Mouse (Mus musculus) MEL (cell line): ENCODE data around the gene Mylpf. TPM values are rescaled to one million over a fixed set of nuclear protein-coding genes. Genes with fewer than 3 reads are reported as not detected.

Experiments used
- BHLHE40 ChIP-seq: IDR thresholded peaks from 2 replicates; pipeline ENCODE4 v1.6.1; 2012; ENCODE audit warnings: low read depth, mild to moderate bottlenecking, inconsistent platforms, low read length, improper control_type of control experiment, borderline replicate concordance
- CHD1 ChIP-seq: IDR thresholded peaks from 2 replicates; pipeline ENCODE4 v1.6.1; 2012; ENCODE audit warnings: low read depth, mild to moderate bottlenecking, inconsistent platforms, low read length, improper control_type of control experiment
- CHD2 ChIP-seq: IDR thresholded peaks from 2 replicates; pipeline ENCODE4 v1.6.1; 2011; ENCODE audit warnings: low read length, improper control_type of control experiment
- CTCF ChIP-seq, 3 experiments: IDR thresholded peaks in 2 of 3; conservative IDR thresholded peaks in 1 of 3; 2 replicates each; pipeline ENCODE4 v1.5.1; 2011 to 2012; ENCODE audit warnings: low read length in 3 of 3, low read depth in 2 of 3, mild to moderate bottlenecking in 2 of 3, improper control_type of control experiment in 1 of 3, inconsistent platforms in 1 of 3, mixed read lengths in 1 of 3, moderate library complexity in 1 of 3; ENCODE audit not compliant: control insufficient read depth in 1 of 3, insufficient read depth in 1 of 3, poor library complexity in 1 of 3, severe bottlenecking in 1 of 3
- ELF1 ChIP-seq: IDR thresholded peaks from 2 replicates; pipeline ENCODE4 v1.6.1; 2014; ENCODE audit warnings: low read depth, mild to moderate bottlenecking, inconsistent platforms, low read length, improper control_type of control experiment, moderate library complexity
- GABPA ChIP-seq: IDR thresholded peaks from 2 replicates; pipeline ENCODE4 v1.6.1; 2012; ENCODE audit warnings: low read depth, mild to moderate bottlenecking, inconsistent platforms, low read length, improper control_type of control experiment, moderate library complexity
- GATA1 ChIP-seq: IDR thresholded peaks from 2 replicates; pipeline ENCODE4 v1.6.1; 2011; ENCODE audit warnings: low read depth, low read length, improper control_type of control experiment
- HCFC1 ChIP-seq: IDR thresholded peaks from 2 replicates; pipeline ENCODE4 v1.6.1; 2012; ENCODE audit warnings: low read depth, mild to moderate bottlenecking, inconsistent platforms, low read length, improper control_type of control experiment, moderate library complexity
- KAT2A ChIP-seq: conservative IDR thresholded peaks from 2 replicates; pipeline ENCODE4 v1.6.1; 2012; ENCODE audit warnings: low read depth, low read length, improper control_type of control experiment, inconsistent platforms
- MAFK ChIP-seq: IDR thresholded peaks from 2 replicates; pipeline ENCODE4 v1.6.1; 2011; ENCODE audit warnings: low read depth, mild to moderate bottlenecking, low read length, improper control_type of control experiment, borderline replicate concordance
- MEF2A ChIP-seq: IDR thresholded peaks from 2 replicates; pipeline ENCODE4 v1.6.1; 2014; ENCODE audit warnings: low read depth, mild to moderate bottlenecking, inconsistent platforms, low read length, improper control_type of control experiment; ENCODE audit not compliant: poor library complexity, insufficient replicate concordance, severe bottlenecking; ENCODE audit errors: extremely low read depth
- MXI1 ChIP-seq: IDR thresholded peaks from 2 replicates; pipeline ENCODE4 v1.6.1; 2011; ENCODE audit warnings: mild to moderate bottlenecking, low read depth, low read length, improper control_type of control experiment
- MYB ChIP-seq: IDR thresholded peaks from 2 replicates; pipeline ENCODE4 v1.6.1; 2011; ENCODE audit warnings: mild to moderate bottlenecking, low read depth, low read length, improper control_type of control experiment
- POLR2A ChIP-seq, 2 experiments: IDR thresholded peaks; 2 replicates each; pipeline ENCODE4 v1.6.1; 2011 to 2012; ENCODE audit warnings: low read length in 2 of 2, mild to moderate bottlenecking in 2 of 2, control low read depth in 1 of 2, improper control_type of control experiment in 1 of 2, low read depth in 1 of 2, moderate library complexity in 1 of 2; ENCODE audit not compliant: control insufficient read depth in 1 of 2, insufficient read depth in 1 of 2, poor library complexity in 1 of 2
- POLR2AphosphoS2 ChIP-seq: IDR thresholded peaks from 2 replicates; pipeline ENCODE4 v1.6.1; 2011; ENCODE audit warnings: low read length, improper control_type of control experiment
- POLR2AphosphoS5 ChIP-seq: IDR thresholded peaks from 2 replicates; pipeline ENCODE4 v1.6.1; 2012; ENCODE audit warnings: low read depth, borderline replicate concordance, mild to moderate bottlenecking, inconsistent platforms, low read length, moderate library complexity, mixed read lengths
- SIN3A ChIP-seq: IDR thresholded peaks from 2 replicates; pipeline ENCODE4 v1.6.1; 2012; ENCODE audit warnings: low read length, improper control_type of control experiment, inconsistent platforms
- SMC3 ChIP-seq: IDR thresholded peaks from 2 replicates; pipeline ENCODE4 v1.6.1; 2011; ENCODE audit warnings: low read depth, low read length, improper control_type of control experiment
- TAL1 ChIP-seq: IDR thresholded peaks from 2 replicates; pipeline ENCODE4 v1.6.1; 2012; ENCODE audit warnings: mild to moderate bottlenecking, inconsistent platforms, low read length, moderate library complexity, mixed read lengths
- TBP ChIP-seq: IDR thresholded peaks from 2 replicates; pipeline ENCODE4 v1.8.0; 2011; ENCODE audit warnings: low read depth, low read length, improper control_type of control experiment
- TCF12 ChIP-seq: IDR thresholded peaks from 2 replicates; pipeline ENCODE4 v1.6.1; 2014; ENCODE audit warnings: low read depth, mild to moderate bottlenecking, inconsistent platforms, low read length, improper control_type of control experiment, moderate library complexity
- UBTF ChIP-seq: IDR thresholded peaks from 2 replicates; pipeline ENCODE4 v1.6.1; 2012; ENCODE audit warnings: low read depth, mild to moderate bottlenecking, inconsistent platforms, low read length, improper control_type of control experiment, moderate library complexity, borderline replicate concordance; ENCODE audit not compliant: insufficient read depth
- USF1 ChIP-seq: IDR thresholded peaks from 2 replicates; pipeline ENCODE4 v1.6.1; 2014; ENCODE audit warnings: low read depth, mild to moderate bottlenecking, inconsistent platforms, low read length, improper control_type of control experiment, moderate library complexity
- USF2 ChIP-seq, 2 experiments: IDR thresholded peaks; 2 replicates each; pipeline ENCODE4 v1.6.1; 2011 to 2012; ENCODE audit warnings: improper control_type of control experiment in 2 of 2, low read length in 2 of 2, borderline replicate concordance in 1 of 2, inconsistent platforms in 1 of 2, low read depth in 1 of 2, mild to moderate bottlenecking in 1 of 2; ENCODE audit not compliant: insufficient read depth in 1 of 2
- ZC3H11A ChIP-seq: IDR thresholded peaks from 2 replicates; pipeline ENCODE4 v1.6.1; 2012; ENCODE audit warnings: low read depth, mild to moderate bottlenecking, inconsistent platforms, low read length, improper control_type of control experiment
- ZMIZ1 ChIP-seq: IDR thresholded peaks from 2 replicates; pipeline ENCODE4 v1.6.1; 2012; ENCODE audit warnings: low read depth, mild to moderate bottlenecking, inconsistent platforms, low read length, improper control_type of control experiment, moderate library complexity
- polyA plus RNA-seq, 2 experiments: library from polyadenylated mRNA; stranded (reverse) in 1 of 2; unstranded in 1 of 2; fragments of >175 nt in 1 of 2; fragments of >200 nt in 1 of 2; gene quantifications; 2 replicates each; pipeline versions ENCODE4 v1.2.1 to v1.2.4; 2012; ENCODE audit warnings: low replicate concordance in 2 of 2, low read depth in 1 of 2; ENCODE audit not compliant: insufficient read length in 2 of 2, insufficient read depth in 1 of 2, missing spikeins in 1 of 2
- total RNA-seq: library from RNA; depleted of rRNA; stranded (reverse); fragments of 300-350 nt; gene quantifications from 2 replicates; pipeline ENCODE4 v1.2.3, GENCODE M21; 2012

Mylpf gene
- total and polyA plus RNA-seq, 3 experiments = 9.1 to 11.2 TPM; not detected in 1

DNA sequence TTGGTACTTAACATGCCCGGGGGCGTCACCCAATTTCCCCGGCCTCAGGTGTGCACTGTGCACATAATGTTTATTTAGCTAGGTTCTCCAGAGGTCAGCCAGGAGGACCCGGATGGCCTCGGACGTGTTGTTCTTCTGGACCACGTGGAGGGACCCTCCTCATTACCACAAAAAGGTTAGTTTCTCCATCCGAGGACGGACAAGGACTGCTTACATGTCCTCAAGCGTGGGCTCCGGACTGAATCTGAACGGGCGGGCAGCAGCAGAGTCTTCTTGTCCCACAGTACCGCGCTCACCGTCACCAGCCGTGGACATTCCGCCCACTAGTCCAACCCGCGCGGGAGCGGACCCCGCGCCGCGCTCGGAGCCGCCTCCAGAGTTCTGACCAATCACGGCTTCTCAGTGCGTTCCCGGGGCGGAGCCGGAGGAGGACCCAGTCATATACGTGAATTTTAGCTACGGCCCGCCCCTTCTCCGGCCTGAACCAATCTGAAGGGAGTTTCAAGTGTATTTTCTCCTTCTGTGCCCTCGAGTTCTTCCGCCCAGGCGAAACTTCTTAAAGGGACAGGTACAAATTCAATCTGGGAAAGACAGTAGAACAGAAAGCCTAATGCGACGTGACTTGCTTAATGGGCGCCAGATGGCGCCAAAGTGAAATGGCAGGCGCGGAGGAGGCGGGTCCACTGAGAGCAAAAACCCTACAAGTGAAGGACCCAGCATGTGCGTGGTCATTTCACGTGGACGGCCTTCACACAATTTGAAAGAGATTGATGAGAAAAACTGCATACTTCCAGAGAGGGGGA is 51.8 kb downstream of the Mylpf start, which contains the start of gene Dctpp1 (continued):
- TF ChIP-seq ZC3H11A (peak; percentile 54), POLR2A (IDR thresholded peaks at IDR 0.05; ENCODE audit: control insufficient read depth in 1 of 2, insufficient read depth in 1 of 2, low read depth in 1 of 2, low read length in 2 of 2, poor library complexity in 1 of 2) (peak; percentile 74 to 90), GABPA (no peak), UBTF (no peak), POLR2AphosphoS2 (peak; percentile 74), SIN3A (peak; percentile 99), MYB (no peak), ZMIZ1 (0 out of 2 replicates have a peak, but pooled peaks have one; percentile 51), GATA1 (no peak), TCF12 (no peak), POLR2AphosphoS5 (no peak), BHLHE40 (no peak), ELF1 (peak; percentile 94), TAL1 (no peak), MXI1 (peak; percentile 90), HCFC1 (peak; percentile 89), CHD1 (no peak), TBP (peak; percentile 49; the same call in 1 of the 2 replicates), USF2 (IDR thresholded peaks at IDR 0.05; ENCODE audit: borderline replicate concordance in 1 of 2, insufficient read depth in 1 of 2, low read depth in 1 of 2, low read length in 2 of 2) (no peak), SMC3 (peak; percentile 84), MAFK (no peak), KAT2A (no peak), CTCF (IDR thresholded peaks at IDR 0.05 in 2 of 3, conservative IDR thresholded peaks at IDR 0.05 in 1 of 3; ENCODE audit: control insufficient read depth in 1 of 3, insufficient read depth in 1 of 3, low read depth in 2 of 3, low read length in 3 of 3, poor library complexity in 1 of 3, severe bottlenecking in 1 of 3) (peak; percentile 66 to 92 (median 84)), MEF2A (0 out of 2 replicates have a peak, but pooled peaks have one; percentile 8), CHD2 (no peak; the same call in 1 of the 2 replicates), USF1 (0 out of 2 replicates have a peak, but pooled peaks have one; percentile 23)
